Mouse (Mus musculus): ENCODE measurements around the gene Iqgap2. TPM values are rescaled to one million over a fixed set of nuclear protein-coding genes. Genes with fewer than 3 reads are reported as not detected.
A peak's percentile ranks its signal among the peaks of the same experiment; 100 is the strongest.

Iqgap2 gene
- total RNA-seq, 2 experiments from 2014 or later, result 3.1 to 3.3 TPM

GRCm38 (mm10) chr13:95741813-95742689 is 149.7 kb downstream of the Iqgap2 start:
- intact Hi-C loops (cut with DNase I), result loop anchor here (5.0 kb wide), 1 partner anchor 150 kb away; the partner anchor contains the start of gene Iqgap2
- DNase-seq, result no peak

- intact Hi-C loops (cut with DNase I), result loop anchor here (5.0 kb wide), 1 partner anchor 153 kb away; the partner anchor contains the start of gene Iqgap2
- peak in 1 of 2 experiments; percentile 11 for DNase-seq
Measured at GRCm38 (mm10) chr13:95739651-95740050, 152.1 kb downstream of the Iqgap2 start.

GRCm38 (mm10) chr13:95730491-95730890 is 161.2 kb downstream of the Iqgap2 start:
- DNase-seq, result no peak
- intact Hi-C loops (cut with DNase I), result no loop called here

GRCm38 (mm10) chr13:95719320-95720232 is 172.1 kb downstream of the Iqgap2 start:
- intact Hi-C loops (cut with DNase I), result loop anchor here (1.0 to 5.0 kb wide), 3 partner anchors 53 to 327 kb away; no protein-coding TSS in a partner anchor
- DNase-seq, result peak; percentile 63 to 75

- intact Hi-C loops (cut with DNase I), result loop anchor here (5.0 kb wide), 1 partner anchor 323 kb away; no protein-coding TSS in a partner anchor
- DNase-seq, result no peak
Measured at GRCm38 (mm10) chr13:95715356-95715755, 176.4 kb downstream of the Iqgap2 start.

GRCm38 (mm10) chr13:95714271-95714975 is 177.3 kb downstream of the Iqgap2 start:
- DNase-seq, result no peak
- intact Hi-C loops (cut with DNase I), result no loop called here

GRCm38 (mm10) chr13:95712570-95713268 is 179.0 kb downstream of the Iqgap2 start:
- DNase-seq, result no peak
- intact Hi-C loops (cut with DNase I), result no loop called here

GRCm38 (mm10) chr13:95712054-95712453 is 179.7 kb downstream of the Iqgap2 start:
- intact Hi-C loops (cut with DNase I), result no loop called here
- DNase-seq, result no peak

- DNase-seq, result no peak
- intact Hi-C loops (cut with DNase I), result no loop called here
Measured at GRCm38 (mm10) chr13:95705589-95705988, 186.1 kb downstream of the Iqgap2 start.

- intact Hi-C loops (cut with DNase I), result no loop called here
- peak in 1 of 2 experiments; percentile 22 for DNase-seq
Measured at GRCm38 (mm10) chr13:95703376-95703775, 188.3 kb downstream of the Iqgap2 start.

- no peak for DNase-seq
- intact Hi-C loops (cut with DNase I), result no loop called here
Measured at GRCm38 (mm10) chr13:95697874-95698273, 193.8 kb downstream of the Iqgap2 start.

GRCm38 (mm10) chr13:95696654-95697163 is 195.0 kb downstream of the Iqgap2 start, which contains the start of gene F2rl2:
TSS of gene F2rl2 (plus strand) at chr13:95696853.
- intact Hi-C loops (cut with DNase I), result no loop called here
- DNase-seq, result no peak

GRCm38 (mm10) chr13:95696120-95696653 is 195.5 kb downstream of the Iqgap2 start:
- DNase-seq, result no peak

GRCm38 (mm10) chr13:95692201-95692600 is 199.5 kb downstream of the Iqgap2 start:
- intact Hi-C loops (cut with DNase I), result no loop called here
- no peak for DNase-seq

More at GRCm38 (mm10) chr13:95696120-95696653, 195.5 kb downstream of the Iqgap2 start:
- intact Hi-C loops (cut with DNase I), result no loop called here

GRCm38 (mm10) chr13:95688576-95688975 is 203.1 kb downstream of the Iqgap2 start:
- no peak for DNase-seq
- intact Hi-C loops (cut with DNase I), result no loop called here

- no peak for DNase-seq
- intact Hi-C loops (cut with DNase I), result no loop called here
Measured at GRCm38 (mm10) chr13:95685736-95686135, 206.0 kb downstream of the Iqgap2 start.

- no peak for DNase-seq
- intact Hi-C loops (cut with DNase I), result no loop called here
Measured at GRCm38 (mm10) chr13:95684656-95685244, 207.0 kb downstream of the Iqgap2 start.

GRCm38 (mm10) chr13:95679491-95679941 is 212.2 kb downstream of the Iqgap2 start:
- DNase-seq, result no peak
- intact Hi-C loops (cut with DNase I), result no loop called here
